Mouse (Mus musculus): Measurements from ENCODE around the gene Nabp1. TPM values are rescaled to one million over a fixed set of nuclear protein-coding genes. Genes with fewer than 3 reads are reported as not detected.

Gene Nabp1
- polyA plus RNA-seq, 3 experiments from 2014 or later = 32.7 to 58.5 (median 36.0) TPM

Other genes with a start within 250 kb of the Nabp1 start
- gene Cavin2, start 189.3 kb downstream of the Nabp1 start, polyA plus RNA-seq (2017; shearing (Covaris generic)) = not detected

Measured in inflammation-experienced regulatory T-cells, adult 6 months (primary cell).